8 mouse cellular contexts compared by ENCODE assay signal in the genomic region with DNA sequence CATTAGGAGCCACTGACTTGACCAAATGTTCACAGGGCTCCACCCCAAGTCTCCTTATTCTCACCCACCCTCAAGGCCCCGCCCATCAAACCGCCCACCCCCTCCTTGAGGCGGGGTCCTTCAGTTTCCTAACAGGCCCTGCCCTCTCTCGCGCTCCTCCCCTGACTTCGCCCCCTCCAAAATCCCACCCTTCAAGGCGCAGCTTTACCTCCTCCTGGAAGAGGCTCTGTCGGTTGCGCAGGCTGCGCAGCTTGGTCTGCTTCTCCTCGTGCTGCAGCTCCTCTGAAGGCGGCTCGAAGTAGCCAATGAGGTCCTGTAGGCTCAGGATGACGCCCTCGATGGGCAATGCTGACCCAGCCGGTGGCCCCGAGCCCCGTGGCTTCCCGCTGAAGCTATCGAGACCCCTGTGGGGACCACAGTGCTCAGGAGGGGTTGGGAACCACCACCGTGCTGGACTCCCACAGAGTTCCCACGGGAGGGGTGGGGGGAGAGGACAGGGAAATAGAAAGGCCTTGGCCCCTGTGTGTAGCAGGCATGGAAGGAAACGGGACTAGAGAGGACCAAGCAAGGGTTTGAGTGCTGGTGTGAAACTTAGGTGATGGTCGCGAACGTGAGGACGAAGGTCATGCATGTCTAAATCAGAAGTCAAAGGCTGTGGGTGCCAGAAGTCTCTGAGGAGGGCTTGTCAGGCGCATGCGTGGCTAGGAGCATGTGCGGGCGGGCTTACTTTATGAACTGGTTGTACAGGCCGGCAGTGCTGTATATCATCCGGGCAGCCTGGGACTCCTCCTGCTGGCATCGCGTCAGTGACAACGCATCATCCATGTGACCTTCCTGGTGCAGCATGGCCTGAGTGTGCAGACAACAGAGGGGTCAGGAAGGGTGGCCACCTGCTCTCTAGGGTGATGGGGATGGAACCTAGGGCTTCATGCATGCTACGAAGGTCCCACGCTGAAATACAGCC. TPM values are rescaled to one million over a fixed set of nuclear protein-coding genes. Genes with fewer than 3 reads are reported as not detected.
DNase-seq lines count a peak whose midpoint lies in the region; ATAC-seq lines count a peak whose summit lies in the region.

No protein-coding gene starts in this region.

- H3K27me3 ChIP-seq in embryonic facial prominence, embryonic 11.5 days (ENCODE audit: control insufficient read depth, insufficient read depth, low read length), result no peaks in the 10 kb centered on the region
- H3K27me3 ChIP-seq in heart, embryonic 16.5 days (ENCODE audit: control insufficient read depth, insufficient read depth, low read length), result no peaks in the 10 kb centered on the region
- H3K27me3 ChIP-seq in lung, embryonic 15.5 days, result no peaks in the 10 kb centered on the region

- no peaks in the 10 kb centered on the region for H3K36me3 ChIP-seq in embryonic facial prominence, embryonic 11.5 days (replicated peaks; ENCODE audit: control insufficient read depth, insufficient read depth, low read depth, low read length)
- H3K36me3 ChIP-seq in heart, embryonic 16.5 days (ENCODE audit: control insufficient read depth, insufficient read depth), result no peaks in the 10 kb centered on the region
- H3K36me3 ChIP-seq in lung, embryonic 15.5 days, result no peaks in the 10 kb centered on the region

- no peak overlapping the region for H3K4me3 ChIP-seq in embryonic facial prominence, embryonic 11.5 days (ENCODE audit: low read depth, low read length)
- H3K4me3 ChIP-seq in heart, embryonic 16.5 days (ENCODE audit: low read length), result peak overlapping the region; percentile 17; the same call in 1 of the 2 replicates
- peak overlapping the region; percentile 12; the same call in 1 of the 2 replicates for H3K4me3 ChIP-seq in lung, embryonic 15.5 days

- peak; percentile 29 for DNase-seq in layer of hippocampus, adult 11-12 months (ENCODE audit: low spot score)
- no peak for DNase-seq in layer of hippocampus, adult 9-10 months (ENCODE audit: low spot score)
- DNase-seq in embryonic facial prominence, embryonic 11.5 days (ENCODE audit: low spot score), result peak; percentile 55
- DNase-seq in kidney, postnatal 14 days, result peak; percentile 63
- DNase-seq in retina, postnatal 1 day, result peak; percentile 37
- no peak for DNase-seq in adipocyte (ENCODE audit: low spot score)

- no peak overlapping the region for H3K27ac ChIP-seq in embryonic facial prominence, embryonic 11.5 days (replicated peaks; ENCODE audit: low read depth, low read length)
- no peak overlapping the region for H3K27ac ChIP-seq in heart, embryonic 16.5 days (ENCODE audit: low read length)
- no peak overlapping the region for H3K27ac ChIP-seq in lung, embryonic 15.5 days

- no peaks in the 10 kb centered on the region for H3K4me1 ChIP-seq in embryonic facial prominence, embryonic 11.5 days (ENCODE audit: control insufficient read depth, insufficient read depth, low read length)
- no peaks in the 10 kb centered on the region for H3K4me1 ChIP-seq in heart, embryonic 16.5 days (ENCODE audit: control insufficient read depth, insufficient read depth, low read length)
- H3K4me1 ChIP-seq in lung, embryonic 15.5 days, result no peaks in the 10 kb centered on the region

- H3K4me2 ChIP-seq in embryonic facial prominence, embryonic 11.5 days (ENCODE audit: low read depth, low read length), result peak overlapping the region; percentile 37
- peak overlapping the region; percentile 46 for H3K4me2 ChIP-seq in heart, embryonic 16.5 days (ENCODE audit: low read depth, low read length)
- H3K4me2 ChIP-seq in lung, embryonic 15.5 days, result peak overlapping the region; percentile 49

- no peaks in the 10 kb centered on the region for H3K9me3 ChIP-seq in embryonic facial prominence, embryonic 11.5 days (replicated peaks; ENCODE audit: control insufficient read depth, low read length)
- H3K9me3 ChIP-seq in heart, embryonic 16.5 days (replicated peaks; ENCODE audit: control insufficient read depth, low read length), result no peaks in the 10 kb centered on the region
- H3K9me3 ChIP-seq in lung, embryonic 15.5 days, result no peaks in the 10 kb centered on the region

- peak overlapping the region; percentile 39 for H3K9ac ChIP-seq in embryonic facial prominence, embryonic 11.5 days (replicated peaks; ENCODE audit: low read length)
- H3K9ac ChIP-seq in heart, embryonic 16.5 days (ENCODE audit: low read length), result no peak overlapping the region
- H3K9ac ChIP-seq in lung, embryonic 15.5 days, result 0 out of 2 replicates have a peak overlapping the region, but pooled peaks have one; percentile 10

- ATAC-seq in embryonic facial prominence, embryonic 11.5 days (replicated peaks; ENCODE audit: insufficient number of reproducible peaks, low FRiP score, low TSS enrichment, low read depth), result peak; percentile 71
- ATAC-seq in heart, embryonic 16.5 days (replicated peaks; ENCODE audit: extremely low read depth, insufficient read depth, low FRiP score), result no peak
- peak; percentile 61 for ATAC-seq in lung, embryonic 15.5 days (ENCODE audit: borderline replicate concordance, extremely low read depth, low FRiP score, low TSS enrichment)

- 29% methylated on average over 38 of the region's 38 CpGs for WGBS in embryonic facial prominence, embryonic 11.5 days
- 28% methylated on average over 38 of the region's 38 CpGs for WGBS in heart, embryonic 16.5 days
- 25% methylated on average over 38 of the region's 38 CpGs for WGBS in lung, embryonic 15.5 days

RNA-seq across cellular contexts. Expression of a gene that starts 15.7 kb away (rescaled TPM):
- polyA plus RNA-seq in embryonic facial prominence, embryonic 11.5 days (2014; fragmentation: Nextera tagmentation; extraction: Ambion mirVana), result 0.93 and 0.98 TPM in 2 replicates
- polyA plus RNA-seq in heart, embryonic 16.5 days (2015; fragmentation: Nextera tagmentation; extraction: Ambion mirVana), result 0.22 and 0.29 TPM in 2 replicates
- 0.19 and 0.24 TPM in 2 replicates for polyA plus RNA-seq in lung, embryonic 15.5 days (2015; fragmentation: Nextera tagmentation; extraction: Ambion mirVana)

RNA-seq across cellular contexts. Expression of a gene that starts 25.4 kb away (rescaled TPM):
- 0.58 and 0.85 TPM in 2 replicates for polyA plus RNA-seq in embryonic facial prominence, embryonic 11.5 days (2014; fragmentation: Nextera tagmentation; extraction: Ambion mirVana)
- polyA plus RNA-seq in heart, embryonic 16.5 days (2015; fragmentation: Nextera tagmentation; extraction: Ambion mirVana), result 0.38 and 0.81 TPM in 2 replicates
- polyA plus RNA-seq in lung, embryonic 15.5 days (2015; fragmentation: Nextera tagmentation; extraction: Ambion mirVana), result 1.1 and 1.7 TPM in 2 replicates

RNA-seq across cellular contexts. Expression of a gene that starts 46.8 kb away (rescaled TPM):
- polyA plus RNA-seq in embryonic facial prominence, embryonic 11.5 days (2014; fragmentation: Nextera tagmentation; extraction: Ambion mirVana), result 10.8 and 11.7 TPM in 2 replicates
- 17.3 and 18.8 TPM in 2 replicates for polyA plus RNA-seq in heart, embryonic 16.5 days (2015; fragmentation: Nextera tagmentation; extraction: Ambion mirVana)
- 17.7 and 19.3 TPM in 2 replicates for polyA plus RNA-seq in lung, embryonic 15.5 days (2015; fragmentation: Nextera tagmentation; extraction: Ambion mirVana)

Comparison
In these comparisons a context has a peak if more than half of its experiments do, and no peak if none do; other contexts are left out.
1. DNase-seq: peak in layer of hippocampus, adult 11-12 months (single experiment), embryonic facial prominence, embryonic 11.5 days (single experiment), kidney, postnatal 14 days (single experiment) and retina, postnatal 1 day (single experiment); none in layer of hippocampus, adult 9-10 months (single experiment) and adipocyte (single experiment).
2. Peak in every context shown above with its lines, with median percentiles within 50 percentile points of each other: H3K4me2 ChIP-seq.